Mouse (Mus musculus): ENCODE data around the gene Ints1. TPM values are rescaled to one million over a fixed set of nuclear protein-coding genes. Genes with fewer than 3 reads are reported as not detected.

Gene Ints1
- total RNA-seq, 2 experiments from 2014 or later = 50.6 to 54.8 TPM

DNA sequence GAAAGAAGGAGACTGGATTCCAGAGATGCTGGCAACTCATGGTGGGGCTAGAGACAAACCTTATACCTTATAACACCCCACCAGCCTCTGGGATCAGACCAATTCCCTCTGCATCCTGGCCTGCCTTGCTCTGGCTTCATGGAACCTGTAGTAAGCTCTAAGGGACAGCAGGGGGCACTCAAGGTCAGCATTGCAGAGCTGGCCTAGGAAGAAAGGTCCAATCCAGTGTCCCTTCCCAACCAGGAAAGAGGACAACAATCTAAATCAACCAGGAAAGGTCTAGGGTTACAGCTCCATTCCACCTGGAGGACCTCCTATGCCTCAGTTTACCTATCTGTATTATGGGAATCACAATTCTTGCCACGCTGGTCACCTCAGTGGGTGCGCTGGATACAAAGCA is 57.8 kb downstream of the Ints1 start:
- peak; percentile 75 for DNase-seq

DNA sequence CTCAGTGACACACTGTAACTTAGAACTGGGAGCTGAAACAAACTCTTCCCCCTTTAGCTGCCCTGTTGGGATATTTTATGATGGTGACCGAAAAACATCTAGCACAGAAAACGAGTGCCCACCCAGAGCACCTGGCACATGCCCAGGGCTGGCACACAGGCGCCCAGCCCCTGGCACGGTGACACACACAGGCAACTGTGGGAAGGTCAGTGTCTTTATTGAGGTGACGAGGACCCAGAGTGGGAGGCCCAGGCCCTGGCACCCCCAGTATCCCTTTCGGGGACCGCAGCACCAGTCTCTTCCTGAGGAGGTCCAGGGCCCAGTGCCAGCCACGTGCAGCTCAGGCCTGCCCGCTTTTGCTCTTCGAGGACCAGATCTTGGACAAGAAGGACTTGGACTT is 69.0 kb downstream of the Ints1 start:
- no peak for DNase-seq

DNA sequence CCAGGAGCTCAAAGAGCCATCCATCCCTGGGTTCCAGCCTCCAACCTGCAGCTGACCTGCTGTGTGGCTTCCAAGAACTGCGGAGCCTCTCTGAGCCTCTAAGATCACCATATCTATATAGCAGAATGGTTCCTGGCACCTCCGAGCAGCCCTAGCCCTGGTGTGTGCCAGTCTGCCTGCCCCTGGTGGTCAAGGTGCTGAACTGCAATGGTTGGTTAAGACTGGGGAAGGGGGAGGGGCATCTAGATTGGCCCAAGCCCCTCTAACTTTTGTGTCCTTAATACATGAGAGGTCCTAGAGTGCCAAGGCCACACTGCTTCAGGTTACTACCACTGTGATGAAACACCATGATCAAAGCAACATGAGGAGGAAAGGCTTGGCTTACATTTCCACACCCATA is 72.6 kb downstream of the Ints1 start:
- peak; percentile 41 for DNase-seq

DNA sequence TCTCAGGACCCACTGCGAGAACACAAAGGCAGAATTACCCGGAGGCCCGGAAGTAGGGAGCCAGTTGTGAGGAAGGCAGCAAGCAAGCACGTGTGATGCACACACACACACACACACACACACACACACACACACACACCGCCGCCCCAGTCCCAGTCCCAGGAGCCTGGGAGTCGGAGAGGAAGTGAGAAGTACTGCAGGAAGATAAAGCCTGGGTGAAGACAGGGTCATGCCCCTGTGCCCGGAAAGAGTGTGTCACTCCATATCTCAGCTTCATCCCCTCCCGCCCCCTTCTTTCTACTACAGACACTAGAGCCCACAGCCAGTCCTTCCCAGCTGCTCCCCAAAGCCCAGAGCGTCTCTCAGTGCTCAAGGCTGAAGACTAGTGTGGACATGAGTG is 73.2 kb downstream of the Ints1 start:
- DNase-seq = no peak

Small RNA genes within 50 kb of the gene (microRNA-seq; reads per million reads assigned to microRNA genes)
- gene Mir7037 = 0.20 to 1.0 reads per million in 2 experiments

Other genes with a start within 250 kb of the Ints1 start
- not detected for gene Uncx, start 232.2 kb downstream of the Ints1 start, total RNA-seq (2021)
- 1 to 10 TPM; 4.7 to 5.6 TPM for gene Micall2, start 39.3 kb downstream of the Ints1 start, total RNA-seq (2021)
- gene Mafk, start 15.8 kb upstream of the Ints1 start, total RNA-seq (2021) = 10 to 100 TPM; 28.1 to 29.1 TPM
- under 1 TPM; 0.07 to 0.14 TPM for gene Tmem184a, start 44.2 kb upstream of the Ints1 start, total RNA-seq (2021)
- gene Gm26938, start 50.7 kb upstream of the Ints1 start, total RNA-seq (2021) = not detected
- gene Psmg3, start 51.2 kb upstream of the Ints1 start, total RNA-seq (2021) = 10 to 100 TPM; 12.2 to 15.2 TPM
- gene Elfn1, start 132.3 kb upstream of the Ints1 start, total RNA-seq (2021) = under 1 TPM; 0.65 to 0.81 TPM

Measured in heart, postnatal 4 days (tissue).